Mouse (Mus musculus) layer of hippocampus, adult 2 months (tissue): Measurements from ENCODE around the gene Fam167b. TPM values are rescaled to one million over a fixed set of nuclear protein-coding genes. Genes with fewer than 3 reads are reported as not detected.
A peak's percentile ranks its signal among the peaks of the same experiment; 100 is the strongest.
"Not testable (repeated sequence)": the region's sequence is repeated elsewhere in the genome, so short reads cannot be mapped to it uniquely, and the experiment has no call there.

Experiments
- DNase-seq, 2 experiments: peaks; one replicate each; pipeline ENCODE4 v3.0.0; 2022; ENCODE audit warnings: low spot score in 2 of 2
- H3K27ac ChIP-seq: fragments of 200-600 bp; 2 replicates; pipeline ENCODE4 v1.8.1; 2022
- H3K4me3 ChIP-seq: fragments of 200-600 bp; 2 replicates; pipeline ENCODE4 v1.8.1; 2022; ENCODE audit warnings: mild to moderate bottlenecking
- CTCF ChIP-seq: fragments of 200-600 bp; conservative IDR thresholded peaks from 2 replicates; pipeline ENCODE4 v1.8.1; 2022; ENCODE audit warnings: antibody characterized with exemption, mild to moderate bottlenecking, moderate library complexity
- total RNA-seq, 2 experiments: library from RNA; stranded (reverse); gene quantifications; 2 replicates each; pipeline ENCODE4 v1.2.3; 2021

The Fam167b gene
- total RNA-seq, 2 experiments from 2014 or later, result 0.41 to 0.83 TPM

- H3K4me3 ChIP-seq, result no peak overlapping the region
- no peak for DNase-seq
- no peak for TF ChIP-seq CTCF
- no peak overlapping the region for H3K27ac ChIP-seq
Measured at GRCm38 (mm10) chr4:129568366-129568765, 10.0 kb downstream of the Fam167b start.

GRCm38 (mm10) chr4:129565139-129565538 lies 13.2 kb downstream of the Fam167b start:
- Histone ChIP-seq H3K4me3 (no peak overlapping the region), H3K27ac (no peak overlapping the region)
- DNase-seq, result no peak
- TF ChIP-seq CTCF, result no peak

GRCm38 (mm10) chr4:129563718-129564117 lies 14.6 kb downstream of the Fam167b start:
- no peak for DNase-seq
- Histone ChIP-seq H3K4me3 (no peak overlapping the region), H3K27ac (no peak overlapping the region)
- no peak for TF ChIP-seq CTCF

GRCm38 (mm10) chr4:129561184-129561583 lies 17.2 kb downstream of the Fam167b start:
- H3K27ac ChIP-seq, result no peak overlapping the region
- TF ChIP-seq CTCF, result no peak
- DNase-seq, result no peak
- no peak overlapping the region for H3K4me3 ChIP-seq

- H3K27ac ChIP-seq, result no peak overlapping the region
- no peak overlapping the region for H3K4me3 ChIP-seq
- no peak for TF ChIP-seq CTCF
- DNase-seq, result no peak
Measured at GRCm38 (mm10) chr4:129558321-129558955, 19.9 kb downstream of the Fam167b start.

GRCm38 (mm10) chr4:129557256-129557808 lies 21.0 kb downstream of the Fam167b start:
- H3K4me3 ChIP-seq, result no peak overlapping the region
- TF ChIP-seq CTCF, result no peak
- H3K27ac ChIP-seq, result no peak overlapping the region
- DNase-seq, result no peak

- no peak for TF ChIP-seq CTCF
- peak overlapping the region; percentile 89 for H3K27ac ChIP-seq
- peak overlapping the region; percentile 63 for H3K4me3 ChIP-seq
- DNase-seq, result peak; percentile 79 to 82
Measured at GRCm38 (mm10) chr4:129556532-129557223, 21.7 kb downstream of the Fam167b start.

- no peak for DNase-seq
- peak overlapping the region; percentile 63 for H3K4me3 ChIP-seq
- no peak for TF ChIP-seq CTCF
- peak overlapping the region; percentile 89 for H3K27ac ChIP-seq
Measured at GRCm38 (mm10) chr4:129555862-129556531, 22.4 kb downstream of the Fam167b start.

- H3K27ac ChIP-seq, result peak overlapping the region; percentile 89
- TF ChIP-seq CTCF, result peak; percentile 83
- DNase-seq, result peak in 1 of 2 experiments; percentile 51
- peak overlapping the region; percentile 63 for H3K4me3 ChIP-seq
Measured at GRCm38 (mm10) chr4:129555421-129555861, 22.9 kb downstream of the Fam167b start.

GRCm38 (mm10) chr4:129554512-129554911 lies 23.8 kb downstream of the Fam167b start:
- not testable (repeated sequence) for DNase-seq, H3K27ac ChIP-seq, H3K4me3 ChIP-seq

GRCm38 (mm10) chr4:129550295-129550694 lies 28.1 kb downstream of the Fam167b start:
- Histone ChIP-seq H3K27ac (no peak overlapping the region), H3K4me3 (no peak overlapping the region)
- DNase-seq, result no peak
- TF ChIP-seq CTCF, result no peak

- no peak overlapping the region for H3K4me3 ChIP-seq
- no peak overlapping the region for H3K27ac ChIP-seq
- no peak for DNase-seq
- TF ChIP-seq CTCF, result peak; percentile 74
Measured at GRCm38 (mm10) chr4:129549306-129549705, 29.0 kb downstream of the Fam167b start.

- not testable (repeated sequence) for H3K4me3 ChIP-seq, H3K27ac ChIP-seq, DNase-seq
Measured at GRCm38 (mm10) chr4:129547631-129548030, 30.7 kb downstream of the Fam167b start.

- no peak overlapping the region for H3K27ac ChIP-seq
- no peak overlapping the region for H3K4me3 ChIP-seq
- no peak for DNase-seq
- TF ChIP-seq CTCF, result no peak
Measured at GRCm38 (mm10) chr4:129544106-129544505, 34.2 kb downstream of the Fam167b start.
